Mouse (Mus musculus) liver, adult 2 months (tissue): ENCODE measurements around the gene 2210408I21Rik.

Source experiments
- CTCF ChIP-seq: fragments of 200-500 bp; IDR thresholded peaks from 2 replicates; pipeline ENCODE4 v1.5.1; 2011; ENCODE audit warnings: low read depth, low read length, control low read depth
- POLR2A ChIP-seq: fragments of 200-500 bp; IDR thresholded peaks from 2 replicates; pipeline ENCODE4 v1.6.1; 2011; ENCODE audit warnings: low read length, control low read depth; ENCODE audit not compliant: insufficient read depth; ENCODE audit errors: extremely low read depth

DNA sequence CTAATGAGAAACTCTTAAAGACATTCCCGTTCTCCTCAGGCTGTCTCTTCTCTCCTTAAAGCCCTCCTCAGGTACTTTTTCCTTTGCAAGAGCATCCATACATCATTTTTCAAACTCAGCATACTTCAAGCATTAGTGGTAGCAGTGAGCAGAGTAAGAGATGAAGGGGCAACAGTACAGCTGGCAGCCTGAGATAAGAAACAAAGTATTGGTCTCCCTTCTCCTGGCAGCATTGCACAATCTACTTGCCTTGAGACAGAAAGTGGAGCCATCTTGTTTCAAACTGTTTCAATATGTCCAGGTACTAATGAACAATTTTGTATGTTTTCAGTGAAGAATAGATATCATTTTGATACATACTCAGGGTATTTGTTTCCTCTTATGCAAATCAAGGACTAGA is 129.1 kb downstream of the 2210408I21Rik start:
- no peak for TF ChIP-seq POLR2A
- TF ChIP-seq CTCF = no peak
